Mouse (Mus musculus) limb, embryonic 11.5 days (tissue): Measurements from ENCODE around the gene Smoc1. TPM values are rescaled to one million over a fixed set of nuclear protein-coding genes. Genes with fewer than 3 reads are reported as not detected.
A peak's percentile ranks its signal among the peaks of the same experiment; 100 is the strongest.

Source experiments
- ATAC-seq: fragments of 200-750 bp; cut with Nextera tagmentation; 2 replicates; pipeline ENCODE4 v1.8.0; 2017; ENCODE audit warnings: low read depth; ENCODE audit not compliant: insufficient number of reproducible peaks, low FRiP score, low TSS enrichment
- DNase-seq: peaks from one replicate; pipeline ENCODE4 v3.0.0-alpha.2; 2015; ENCODE audit warnings: low spot score
- H3K27ac ChIP-seq: fragments of 300-500 bp; sonication (generic); replicated peaks from 2 replicates; pipeline ENCODE4 v1.5.1; 2014; ENCODE audit warnings: low read depth, mild to moderate bottlenecking, low read length
- H3K27me3 ChIP-seq: fragments of 300-500 bp; sonication (generic); 2 replicates; pipeline ENCODE4 v1.6.1; 2014; ENCODE audit warnings: mild to moderate bottlenecking, low read length, mixed read lengths; ENCODE audit not compliant: control insufficient read depth, insufficient read depth
- H3K36me3 ChIP-seq: fragments of 300-500 bp; sonication (generic); 2 replicates; pipeline ENCODE4 v1.6.1; 2014; ENCODE audit warnings: mild to moderate bottlenecking, low read length, moderate library complexity, mixed read lengths; ENCODE audit not compliant: control insufficient read depth, insufficient read depth
- H3K4me1 ChIP-seq: fragments of 300-500 bp; sonication (generic); 2 replicates; pipeline ENCODE4 v1.6.1; 2014; ENCODE audit warnings: low read length, mixed read lengths; ENCODE audit not compliant: control insufficient read depth, insufficient read depth
- H3K4me2 ChIP-seq: fragments of 300-500 bp; sonication (generic); 2 replicates; pipeline ENCODE4 v1.6.1; 2014; ENCODE audit warnings: low read depth, mild to moderate bottlenecking, moderate library complexity; ENCODE audit not compliant: severe bottlenecking
- H3K4me3 ChIP-seq: fragments of 300-500 bp; sonication (generic); 2 replicates; pipeline ENCODE4 v1.5.1; 2014; ENCODE audit warnings: low read depth, low read length
- H3K9ac ChIP-seq: fragments of 300-500 bp; sonication (generic); 2 replicates; pipeline ENCODE4 v1.6.1; 2014; ENCODE audit warnings: mild to moderate bottlenecking, low read length
- H3K9me3 ChIP-seq: fragments of 300-500 bp; sonication (generic); 2 replicates; pipeline ENCODE4 v1.6.1; 2016; ENCODE audit warnings: low read length; ENCODE audit not compliant: control insufficient read depth
- WGBS: fragments of 180-500 bp; shearing (Covaris S2); extraction: QIAGEN DNeasy Blood & Tissue Kit; methylation state at CpG from one replicate; pipeline ENCODE4 v1.1.7; 2014; 5-methylcytosine and 5-hydroxymethylcytosine counted together
- polyA plus RNA-seq: library from polyadenylated mRNA; unstranded; fragments of >200 nt; fragmentation: Nextera tagmentation; extraction: Ambion mirVana; gene quantifications from 2 replicates; pipeline ENCODE4 v1.2.1, GENCODE M21; 2014

The Smoc1 gene
- polyA plus RNA-seq, 1 experiment from 2014 or later = 15.6 TPM

- WGBS = 60% methylated on average over 4 of the region's 4 CpGs
These were observed 106.6 kb downstream of the Smoc1 start for GRCm38 (mm10) chr12:81133055-81133665.

GRCm38 (mm10) chr12:81138217-81138616 is 111.6 kb downstream of the Smoc1 start:
- Histone ChIP-seq H3K9ac (no peak overlapping the region), H3K27me3 (no peaks in the 10 kb centered on the region), H3K9me3 (no peaks in the 10 kb centered on the region), H3K36me3 (no peaks in the 10 kb centered on the region), H3K4me1 (peaks cover 27% of the 10 kb centered on the region), H3K4me3 (no peak overlapping the region), H3K27ac (no peak overlapping the region), H3K4me2 (no peak overlapping the region)
- no peak for ATAC-seq
- no peak for DNase-seq
- 86% methylated on average over 6 of the region's 6 CpGs for WGBS

More at GRCm38 (mm10) chr12:81133055-81133665, 106.6 kb downstream of the Smoc1 start:
- Histone ChIP-seq H3K4me1 (peaks cover 3% of the 10 kb centered on the region), H3K27ac (no peak overlapping the region), H3K9ac (no peak overlapping the region), H3K4me3 (no peak overlapping the region), H3K36me3 (no peaks in the 10 kb centered on the region), H3K27me3 (no peaks in the 10 kb centered on the region), H3K4me2 (no peak overlapping the region), H3K9me3 (no peaks in the 10 kb centered on the region)
- DNase-seq (no peak), ATAC-seq (no peak)

- Histone ChIP-seq H3K4me2 (no peak overlapping the region), H3K36me3 (no peaks in the 10 kb centered on the region), H3K4me1 (peaks cover 24% of the 10 kb centered on the region), H3K27me3 (no peaks in the 10 kb centered on the region), H3K9ac (no peak overlapping the region), H3K27ac (peak overlapping the region; percentile 14; the same call in 1 of the 2 replicates), H3K4me3 (no peak overlapping the region), H3K9me3 (no peaks in the 10 kb centered on the region)
- WGBS = 92% methylated on average over 6 of the region's 6 CpGs
- ATAC-seq = no peak
- no peak for DNase-seq
These were observed 112.9 kb downstream of the Smoc1 start for GRCm38 (mm10) chr12:81139463-81139862.

GRCm38 (mm10) chr12:81140594-81141328 is 114.2 kb downstream of the Smoc1 start:
- peak overlapping the region; percentile 82 for H3K27ac ChIP-seq
- WGBS = 32% methylated on average over 9 of the region's 9 CpGs

GRCm38 (mm10) chr12:81141329-81141711 is 114.7 kb downstream of the Smoc1 start:
- ATAC-seq (peak; percentile 90), DNase-seq (peak; percentile 68)
- Histone ChIP-seq H3K9ac (no peak overlapping the region), H3K27me3 (no peaks in the 10 kb centered on the region), H3K4me1 (peaks cover 24% of the 10 kb centered on the region), H3K27ac (peak overlapping the region; percentile 82), H3K4me3 (no peak overlapping the region), H3K4me2 (no peak overlapping the region), H3K9me3 (no peaks in the 10 kb centered on the region), H3K36me3 (no peaks in the 10 kb centered on the region)
- 4% methylated on average over 7 of the region's 7 CpGs for WGBS

More at GRCm38 (mm10) chr12:81140594-81141328, 114.2 kb downstream of the Smoc1 start:
- DNase-seq (peak; percentile 58), ATAC-seq (peak; percentile 48; the same call in 1 of the 2 replicates)
- Histone ChIP-seq H3K4me2 (no peak overlapping the region), H3K9me3 (no peaks in the 10 kb centered on the region), H3K4me3 (no peak overlapping the region), H3K9ac (peak overlapping the region; percentile 37; the same call in 1 of the 2 replicates), H3K36me3 (no peaks in the 10 kb centered on the region), H3K27me3 (no peaks in the 10 kb centered on the region), H3K4me1 (peaks cover 24% of the 10 kb centered on the region)

GRCm38 (mm10) chr12:81142231-81142630 is 115.6 kb downstream of the Smoc1 start:
- no peak overlapping the region for H3K27ac ChIP-seq
- H3K4me3 ChIP-seq = no peak overlapping the region
- ATAC-seq (no peak), DNase-seq (no peak)
- H3K36me3 ChIP-seq = no peaks in the 10 kb centered on the region
- 78% methylated on average over 3 of the region's 3 CpGs for WGBS
- H3K9me3 ChIP-seq = no peaks in the 10 kb centered on the region
- H3K4me2 ChIP-seq = no peak overlapping the region
- peaks cover 24% of the 10 kb centered on the region for H3K4me1 ChIP-seq
- H3K9ac ChIP-seq = no peak overlapping the region
- H3K27me3 ChIP-seq = no peaks in the 10 kb centered on the region

GRCm38 (mm10) chr12:81144201-81144600 is 117.6 kb downstream of the Smoc1 start:
- ATAC-seq = no peak
- WGBS = 53% methylated on average over 10 of the region's 10 CpGs
- H3K36me3 ChIP-seq = no peaks in the 10 kb centered on the region
- no peak overlapping the region for H3K4me3 ChIP-seq
- H3K4me1 ChIP-seq = peaks cover 24% of the 10 kb centered on the region
- no peak for DNase-seq
- H3K9me3 ChIP-seq = no peaks in the 10 kb centered on the region
- no peak overlapping the region for H3K4me2 ChIP-seq
- H3K27ac ChIP-seq = no peak overlapping the region
- no peak overlapping the region for H3K9ac ChIP-seq
- no peaks in the 10 kb centered on the region for H3K27me3 ChIP-seq

GRCm38 (mm10) chr12:81146417-81147180 is 120.0 kb downstream of the Smoc1 start:
- Histone ChIP-seq H3K36me3 (no peaks in the 10 kb centered on the region), H3K9ac (no peak overlapping the region), H3K4me1 (peaks cover 10% of the 10 kb centered on the region), H3K9me3 (no peaks in the 10 kb centered on the region), H3K4me3 (no peak overlapping the region), H3K27ac (no peak overlapping the region), H3K27me3 (no peaks in the 10 kb centered on the region), H3K4me2 (no peak overlapping the region)
- no peak for ATAC-seq
- WGBS = 62% methylated on average over 10 of the region's 10 CpGs
- DNase-seq = no peak
